Mouse (Mus musculus): ENCODE results near the gene Kalrn. TPM values are rescaled to one million over a fixed set of nuclear protein-coding genes. Genes with fewer than 3 reads are reported as not detected.

Gene Kalrn
- polyA plus RNA-seq, 1 experiment from 2014 or later = 44.6 TPM

DNA sequence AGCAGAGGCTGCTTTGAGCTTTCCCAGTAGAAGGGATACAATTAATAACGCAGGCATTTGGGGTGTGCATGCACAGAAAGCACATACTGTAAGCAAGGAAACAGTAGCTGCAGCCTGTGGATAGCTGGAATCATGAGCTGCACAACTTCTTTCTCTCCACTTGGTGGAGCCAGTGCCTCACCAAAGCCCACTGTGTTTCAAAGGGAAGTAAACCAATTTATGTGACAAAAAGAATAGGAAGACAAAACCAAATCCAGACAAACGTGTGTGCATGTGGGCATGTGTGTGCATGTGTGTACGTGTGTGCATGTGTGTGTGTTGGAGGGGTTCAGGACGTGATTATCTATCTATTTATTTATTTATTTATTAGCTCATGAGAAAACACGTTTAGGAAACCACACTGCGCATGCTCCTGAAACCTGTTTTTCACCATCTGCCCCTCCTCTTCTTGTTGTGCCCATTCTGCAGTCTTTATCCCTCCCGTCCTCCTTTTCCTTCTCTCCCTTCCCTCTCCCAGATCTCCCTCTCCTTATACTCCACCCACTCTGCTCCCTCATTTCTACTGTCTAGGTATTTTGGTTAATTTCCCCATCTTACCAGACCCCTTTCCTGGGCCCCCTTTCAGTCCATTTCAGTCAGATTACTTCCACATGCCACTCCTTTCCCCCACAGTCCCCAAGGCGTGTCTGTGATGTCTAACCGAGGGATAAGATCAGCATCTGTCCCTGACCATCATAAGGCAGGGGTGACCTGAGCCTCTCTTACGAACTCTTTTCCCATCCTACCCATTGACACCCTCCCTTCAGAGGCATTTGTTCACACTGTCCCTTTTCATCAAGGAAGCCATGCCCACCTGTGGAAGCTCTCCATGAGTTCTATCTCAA, 380.1 kb downstream of the Kalrn start:
- DNase-seq = peak; percentile 83
- ATAC-seq (ENCODE audit: low FRiP score, low TSS enrichment) = no peak
- no peaks in the 10 kb centered on the region for H3K9me3 ChIP-seq (ENCODE audit: control insufficient read depth, low read length)
- no peaks in the 10 kb centered on the region for H3K4me1 ChIP-seq (ENCODE audit: control insufficient read depth, insufficient read depth, low read length)
- 0 out of 2 replicates have a peak overlapping the region, but pooled peaks have one; percentile 21 for H3K27ac ChIP-seq (replicated peaks; ENCODE audit: low read depth, low read length)
- H3K4me2 ChIP-seq (ENCODE audit: low read length) = no peak overlapping the region
- no peak overlapping the region for H3K4me3 ChIP-seq (replicated peaks; ENCODE audit: low read depth, low read length)
- no peak overlapping the region for H3K9ac ChIP-seq (replicated peaks; ENCODE audit: low read length)
- H3K27me3 ChIP-seq (ENCODE audit: control insufficient read depth, insufficient read depth, low read length) = no peaks in the 10 kb centered on the region
- H3K36me3 ChIP-seq (ENCODE audit: control insufficient read depth, insufficient read depth, low read length) = peaks cover 43% of the 10 kb centered on the region
- WGBS = 46% methylated on average over 10 of the region's 10 CpGs

GRCm38 (mm10) chr16:34184721-34185120, 388.6 kb downstream of the Kalrn start:
- no peak overlapping the region for H3K4me3 ChIP-seq (replicated peaks; ENCODE audit: low read depth, low read length)
- peaks cover 41% of the 10 kb centered on the region for H3K36me3 ChIP-seq (ENCODE audit: control insufficient read depth, insufficient read depth, low read length)
- no peak overlapping the region for H3K9ac ChIP-seq (replicated peaks; ENCODE audit: low read length)
- H3K27ac ChIP-seq (replicated peaks; ENCODE audit: low read depth, low read length) = no peak overlapping the region
- DNase-seq = no peak
- ATAC-seq (ENCODE audit: low FRiP score, low TSS enrichment) = no peak
- H3K27me3 ChIP-seq (ENCODE audit: control insufficient read depth, insufficient read depth, low read length) = no peaks in the 10 kb centered on the region
- H3K9me3 ChIP-seq (ENCODE audit: control insufficient read depth, low read length) = no peaks in the 10 kb centered on the region
- no peak overlapping the region for H3K4me2 ChIP-seq (ENCODE audit: low read length)
- 82% methylated on average over 3 of the region's 3 CpGs for WGBS
- no peaks in the 10 kb centered on the region for H3K4me1 ChIP-seq (ENCODE audit: control insufficient read depth, insufficient read depth, low read length)

- ATAC-seq (ENCODE audit: low FRiP score, low TSS enrichment) = no peak
- Histone ChIP-seq H3K9ac (replicated peaks; ENCODE audit: low read length) (no peak overlapping the region), H3K36me3 (ENCODE audit: control insufficient read depth, insufficient read depth, low read length) (peaks cover 39% of the 10 kb centered on the region), H3K9me3 (ENCODE audit: control insufficient read depth, low read length) (no peaks in the 10 kb centered on the region), H3K4me3 (replicated peaks; ENCODE audit: low read depth, low read length) (no peak overlapping the region), H3K27me3 (ENCODE audit: control insufficient read depth, insufficient read depth, low read length) (no peaks in the 10 kb centered on the region), H3K4me1 (ENCODE audit: control insufficient read depth, insufficient read depth, low read length) (no peaks in the 10 kb centered on the region), H3K27ac (replicated peaks; ENCODE audit: low read depth, low read length) (no peak overlapping the region), H3K4me2 (ENCODE audit: low read length) (no peak overlapping the region)
- DNase-seq = no peak
- WGBS = 95% methylated on average over 4 of the region's 4 CpGs
These were observed 390.1 kb downstream of the Kalrn start for GRCm38 (mm10) chr16:34183186-34183585.

DNA sequence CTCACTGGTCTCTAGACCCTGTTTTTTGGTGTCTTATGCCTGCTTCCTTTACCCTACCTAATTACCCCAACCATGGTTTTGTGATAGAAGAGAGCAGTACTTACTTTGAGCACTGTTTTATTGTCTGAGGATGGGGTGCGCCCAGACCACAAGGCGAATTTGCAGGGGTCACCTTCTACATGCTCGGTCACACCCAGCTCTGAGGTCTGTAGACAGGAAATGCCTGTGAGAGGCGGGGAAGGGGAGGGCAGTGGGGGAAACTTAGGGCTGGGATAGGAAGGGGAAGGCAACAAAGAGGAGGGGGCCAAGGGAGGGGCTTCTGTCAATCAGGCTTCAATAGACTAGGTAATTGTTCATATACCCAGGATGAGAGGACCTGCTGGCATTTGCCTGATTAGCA, 397.7 kb downstream of the Kalrn start:
- WGBS = 95% methylated on average over 4 of the region's 4 CpGs
- H3K9me3 ChIP-seq (ENCODE audit: control insufficient read depth, low read length) = no peaks in the 10 kb centered on the region
- no peak overlapping the region for H3K27ac ChIP-seq (replicated peaks; ENCODE audit: low read depth, low read length)
- H3K9ac ChIP-seq (replicated peaks; ENCODE audit: low read length) = no peak overlapping the region
- H3K36me3 ChIP-seq (ENCODE audit: control insufficient read depth, insufficient read depth, low read length) = peaks cover 83% of the 10 kb centered on the region
- ATAC-seq (ENCODE audit: low FRiP score, low TSS enrichment) (no peak), DNase-seq (no peak)
- H3K4me1 ChIP-seq (ENCODE audit: control insufficient read depth, insufficient read depth, low read length) = no peaks in the 10 kb centered on the region
- no peak overlapping the region for H3K4me2 ChIP-seq (ENCODE audit: low read length)
- no peaks in the 10 kb centered on the region for H3K27me3 ChIP-seq (ENCODE audit: control insufficient read depth, insufficient read depth, low read length)
- no peak overlapping the region for H3K4me3 ChIP-seq (replicated peaks; ENCODE audit: low read depth, low read length)

- Histone ChIP-seq H3K9ac (replicated peaks; ENCODE audit: low read length) (no peak overlapping the region), H3K4me2 (ENCODE audit: low read length) (no peak overlapping the region), H3K9me3 (ENCODE audit: control insufficient read depth, low read length) (no peaks in the 10 kb centered on the region), H3K27ac (replicated peaks; ENCODE audit: low read depth, low read length) (no peak overlapping the region), H3K27me3 (ENCODE audit: control insufficient read depth, insufficient read depth, low read length) (no peaks in the 10 kb centered on the region), H3K4me3 (replicated peaks; ENCODE audit: low read depth, low read length) (no peak overlapping the region), H3K4me1 (ENCODE audit: control insufficient read depth, insufficient read depth, low read length) (no peaks in the 10 kb centered on the region), H3K36me3 (ENCODE audit: control insufficient read depth, insufficient read depth, low read length) (peaks cover 74% of the 10 kb centered on the region)
- ATAC-seq (ENCODE audit: low FRiP score, low TSS enrichment) (no peak), DNase-seq (no peak)
- 91% methylated on average over 11 of the region's 11 CpGs for WGBS
These were observed 400.7 kb downstream of the Kalrn start for GRCm38 (mm10) chr16:34172572-34173181.

DNA sequence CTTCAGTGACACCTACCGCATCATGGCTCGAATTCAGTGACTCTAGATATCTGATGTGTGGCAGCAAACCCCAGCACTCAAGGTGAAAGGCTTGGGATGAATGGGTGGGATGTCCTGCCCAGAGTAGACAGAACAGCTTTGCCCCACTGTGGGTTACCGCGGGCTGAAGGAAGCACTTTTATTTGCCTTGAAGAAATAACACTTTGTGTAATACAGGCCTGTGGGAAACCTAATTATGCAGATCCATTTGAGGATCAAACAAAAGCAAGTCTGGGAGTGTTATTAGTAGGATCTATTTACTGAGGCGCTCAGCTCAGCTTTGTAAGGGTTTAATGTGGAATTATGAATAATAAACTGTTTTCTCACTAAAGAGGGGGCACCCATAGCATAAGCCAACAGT, 406.3 kb downstream of the Kalrn start:
- H3K9ac ChIP-seq (replicated peaks; ENCODE audit: low read length) = no peak overlapping the region
- 49% methylated on average over 5 of the region's 5 CpGs for WGBS
- no peaks in the 10 kb centered on the region for H3K4me1 ChIP-seq (ENCODE audit: control insufficient read depth, insufficient read depth, low read length)
- DNase-seq = peak; percentile 36
- peaks cover 24% of the 10 kb centered on the region for H3K36me3 ChIP-seq (ENCODE audit: control insufficient read depth, insufficient read depth, low read length)
- no peaks in the 10 kb centered on the region for H3K9me3 ChIP-seq (ENCODE audit: control insufficient read depth, low read length)
- H3K4me2 ChIP-seq (ENCODE audit: low read length) = no peak overlapping the region
- no peak for ATAC-seq (ENCODE audit: low FRiP score, low TSS enrichment)
- peak overlapping the region; percentile 42 for H3K27ac ChIP-seq (replicated peaks; ENCODE audit: low read depth, low read length)
- no peaks in the 10 kb centered on the region for H3K27me3 ChIP-seq (ENCODE audit: control insufficient read depth, insufficient read depth, low read length)
- H3K4me3 ChIP-seq (replicated peaks; ENCODE audit: low read depth, low read length) = no peak overlapping the region

DNA sequence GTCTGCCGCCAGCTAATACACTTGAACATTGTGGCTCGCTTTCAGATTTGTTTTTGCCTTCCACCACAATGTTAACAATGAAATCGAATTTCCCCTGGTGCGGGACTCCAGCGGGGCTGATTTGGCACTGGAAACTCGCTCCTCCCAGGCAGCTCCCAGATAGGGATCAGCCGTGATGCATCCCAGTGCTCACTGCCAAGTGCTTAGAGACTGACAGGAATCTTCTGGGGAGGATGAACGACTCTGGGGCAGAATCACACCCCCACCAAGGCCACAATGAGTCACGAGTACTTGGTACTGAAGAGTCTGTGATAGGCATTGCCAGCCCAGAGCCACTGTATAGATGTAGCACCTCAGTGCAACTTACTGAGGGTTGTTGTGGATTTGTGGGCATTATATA, 410.2 kb downstream of the Kalrn start:
- Histone ChIP-seq H3K36me3 (ENCODE audit: control insufficient read depth, insufficient read depth, low read length) (0 out of 2 replicates have a peak, but pooled peaks cover 21% of the 10 kb centered on the region), H3K27ac (replicated peaks; ENCODE audit: low read depth, low read length) (no peak overlapping the region), H3K9ac (replicated peaks; ENCODE audit: low read length) (no peak overlapping the region), H3K4me1 (ENCODE audit: control insufficient read depth, insufficient read depth, low read length) (no peaks in the 10 kb centered on the region), H3K9me3 (ENCODE audit: control insufficient read depth, low read length) (no peaks in the 10 kb centered on the region), H3K27me3 (ENCODE audit: control insufficient read depth, insufficient read depth, low read length) (no peaks in the 10 kb centered on the region), H3K4me3 (replicated peaks; ENCODE audit: low read depth, low read length) (no peak overlapping the region), H3K4me2 (ENCODE audit: low read length) (no peak overlapping the region)
- DNase-seq (no peak), ATAC-seq (ENCODE audit: low FRiP score, low TSS enrichment) (no peak)
- WGBS = 75% methylated on average over 9 of the region's 9 CpGs

DNA sequence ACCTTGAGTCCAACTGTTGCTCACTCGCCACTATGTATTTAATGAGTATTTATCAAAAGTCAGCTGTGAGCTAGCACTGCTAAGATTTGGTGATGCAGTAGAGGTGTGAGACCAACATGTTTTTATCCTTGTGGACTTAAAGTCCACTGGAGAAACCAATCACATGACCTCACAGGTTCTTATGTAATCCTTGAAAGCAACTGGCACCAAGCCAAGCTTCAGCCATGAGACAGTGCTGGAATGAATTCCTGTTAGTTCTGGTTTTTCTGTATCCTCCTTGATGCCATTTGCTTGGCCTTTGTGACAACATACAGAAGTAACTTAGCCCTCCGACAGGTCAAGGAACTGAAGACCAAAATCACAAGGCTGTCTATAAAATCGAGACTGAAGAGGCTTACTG, 413.8 kb downstream of the Kalrn start:
- no peak overlapping the region for H3K4me2 ChIP-seq (ENCODE audit: low read length)
- no peak overlapping the region for H3K4me3 ChIP-seq (replicated peaks; ENCODE audit: low read depth, low read length)
- H3K9ac ChIP-seq (replicated peaks; ENCODE audit: low read length) = no peak overlapping the region
- H3K36me3 ChIP-seq (ENCODE audit: control insufficient read depth, insufficient read depth, low read length) = 0 out of 2 replicates have a peak, but pooled peaks cover 21% of the 10 kb centered on the region
- H3K4me1 ChIP-seq (ENCODE audit: control insufficient read depth, insufficient read depth, low read length) = no peaks in the 10 kb centered on the region
- H3K27ac ChIP-seq (replicated peaks; ENCODE audit: low read depth, low read length) = no peak overlapping the region
- ATAC-seq (ENCODE audit: low FRiP score, low TSS enrichment) (no peak), DNase-seq (peak; percentile 31)
- H3K9me3 ChIP-seq (ENCODE audit: control insufficient read depth, low read length) = no peaks in the 10 kb centered on the region
- H3K27me3 ChIP-seq (ENCODE audit: control insufficient read depth, insufficient read depth, low read length) = no peaks in the 10 kb centered on the region
- 90% methylated on average over 3 of the region's 3 CpGs for WGBS
